Comparison of ENCODE assay signal across 27 mouse cellular contexts in the genomic region with DNA sequence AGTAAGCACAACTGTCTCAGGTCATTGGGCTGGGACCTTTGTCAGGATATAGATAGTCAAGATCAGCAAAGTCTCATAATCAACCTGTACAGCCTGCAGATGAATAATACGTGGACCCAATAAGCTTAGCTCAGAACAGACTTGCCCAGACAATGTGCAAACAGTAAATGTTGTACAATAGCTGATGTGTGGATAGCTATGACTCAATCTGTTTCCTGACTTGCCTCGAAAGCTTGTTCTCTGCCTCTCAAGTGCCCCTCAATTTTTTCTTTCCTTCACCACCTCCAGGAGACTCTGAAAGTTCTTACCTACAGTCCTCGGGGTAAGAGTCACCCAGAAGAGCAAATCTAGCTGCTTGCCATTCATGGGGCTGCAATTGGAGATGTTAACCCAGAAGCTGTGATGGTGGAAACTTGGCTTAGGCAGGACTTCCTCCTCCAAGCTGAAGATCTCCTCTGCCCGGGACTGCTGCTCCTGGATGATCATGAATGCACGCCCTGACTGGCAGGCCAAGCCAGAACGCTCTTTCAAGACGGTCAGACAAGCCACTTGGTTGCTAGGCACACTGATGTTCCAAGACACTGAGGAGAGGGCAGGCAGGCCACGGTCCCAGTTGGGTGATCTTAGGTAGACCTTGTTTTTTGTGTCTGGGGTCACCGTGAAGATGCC. TPM values are rescaled to one million over a fixed set of nuclear protein-coding genes. Genes with fewer than 3 reads are reported as not detected.
A peak's percentile ranks its signal among the peaks of the same experiment; 100 is the strongest.
DNase-seq lines count a peak whose midpoint lies in the region; ATAC-seq and TF ChIP-seq lines count a peak whose summit lies in the region.
"Had no signal": no experiment of that assay in that cellular context is flagged by ENCODE, and none has a peak within 500 bp of the region (broad histone marks: within the 10 kb centered on the region; RNA-seq: fewer than 3 reads in every experiment).

No protein-coding gene starts in this region.

- TF ChIP-seq CTCF in bone marrow, adult 2 months (IDR thresholded peaks at IDR 0.05; ENCODE audit: control insufficient read depth, insufficient read depth, low read length): no peak
- no peak for TF ChIP-seq CTCF in stomach, postnatal 0 days (IDR thresholded peaks at IDR 0.05; ENCODE audit: low read depth)

- 49% methylated on average over 9 of the region's 9 CpGs for WGBS in bone marrow, adult 2 months
- 69% methylated on average over 9 of the region's 9 CpGs for WGBS in stomach, postnatal 0 days

- no peak overlapping the region for H3K9ac ChIP-seq in stomach, postnatal 0 days (ENCODE audit: low read length)
- H3K9ac ChIP-seq: forebrain, postnatal 0 days; heart, embryonic 12.5 days; heart, embryonic 15.5 days; hindbrain, embryonic 13.5 days; intestine, embryonic 15.5 days had no signal

- H3K36me3 ChIP-seq in stomach, postnatal 0 days (ENCODE audit: control insufficient read depth, insufficient read depth, low read length): no peaks in the 10 kb centered on the region; the same call in none of the 2 replicates
- H3K36me3 ChIP-seq: heart, embryonic 12.5 days; heart, embryonic 15.5 days; hindbrain, embryonic 10.5 days; hindbrain, embryonic 13.5 days; intestine, embryonic 15.5 days had no signal

- H3K4me1 ChIP-seq in bone marrow, adult 2 months (ENCODE audit: control insufficient read depth, insufficient read depth, low read length): peaks cover 7% of the 10 kb centered on the region
- no peaks in the 10 kb centered on the region for H3K4me1 ChIP-seq in stomach, postnatal 0 days (replicated peaks; ENCODE audit: control insufficient read depth, insufficient read depth)
- H3K4me1 ChIP-seq: heart, embryonic 12.5 days; heart, embryonic 15.5 days; hindbrain, embryonic 10.5 days; intestine, embryonic 15.5 days had no signal

- TF ChIP-seq EP300 in stomach, postnatal 0 days (optimal IDR thresholded peaks at IDR 0.05): no peak

- H3K4me2 ChIP-seq in stomach, postnatal 0 days (replicated peaks; ENCODE audit: low read depth): no peak overlapping the region
- H3K4me2 ChIP-seq: heart, embryonic 12.5 days; heart, embryonic 15.5 days; hindbrain, embryonic 13.5 days; intestine, embryonic 15.5 days had no signal

- DNase-seq in 416B (ENCODE audit: low read depth): peak; percentile 54
- no peak for DNase-seq in stomach, postnatal 0 days (ENCODE audit: low spot score)
- DNase-seq in retina, postnatal 1 day: no peak
- no peak for DNase-seq in adrenal gland, adult 18-20 months (ENCODE audit: low spot score in 2 of 2)
- DNase-seq: adrenal gland, adult 8-10 months; adrenal gland, postnatal 25 days; cerebellum, adult 18-20 months; cerebellum, adult 9-10 months; cerebellum, postnatal 14 days; forebrain, postnatal 0 days; gastrocnemius, adult 2 months; gastrocnemius, postnatal 14 days; heart, postnatal 10 days; heart, postnatal 36 days had no signal

- no peak for TF ChIP-seq POLR2A in bone marrow, adult 2 months (IDR thresholded peaks at IDR 0.05; ENCODE audit: borderline replicate concordance, control insufficient read depth, low read depth, low read length)

- 0 out of 2 replicates have a peak overlapping the region, but pooled peaks have one; percentile 3 for H3K27ac ChIP-seq in bone marrow, adult 2 months (ENCODE audit: control insufficient read depth, insufficient read depth, low read depth, low read length, poor library complexity)
- H3K27ac ChIP-seq in stomach, postnatal 0 days (replicated peaks): 0 out of 2 replicates have a peak overlapping the region, but pooled peaks have one; percentile 8
- H3K27ac ChIP-seq: gastrocnemius, adult 2 months; heart, embryonic 15.5 days; hindbrain, embryonic 10.5 days; hindbrain, embryonic 13.5 days; intestine, embryonic 15.5 days had no signal

- H3K27me3 ChIP-seq in stomach, postnatal 0 days (ENCODE audit: control insufficient read depth, insufficient read depth, low read length): no peaks in the 10 kb centered on the region
- H3K27me3 ChIP-seq: heart, embryonic 15.5 days; hindbrain, embryonic 13.5 days; intestine, embryonic 15.5 days had no signal

- no peak overlapping the region for H3K4me3 ChIP-seq in bone marrow, adult 2 months (replicated peaks; ENCODE audit: control insufficient read depth, low read depth, low read length)
- H3K4me3 ChIP-seq in stomach, postnatal 0 days (ENCODE audit: low read depth, low read length): no peak overlapping the region
- H3K4me3 ChIP-seq: gastrocnemius, adult 2 months; heart, embryonic 12.5 days; heart, embryonic 15.5 days; hindbrain, embryonic 10.5 days; hindbrain, embryonic 13.5 days; intestine, embryonic 15.5 days had no signal

- ATAC-seq in megakaryocyte, adult 5-6 weeks (ENCODE audit: poor library complexity, severe bottlenecking): peak; percentile 66
- ATAC-seq in stomach, postnatal 0 days (ENCODE audit: low FRiP score, low TSS enrichment): peak; percentile 66; the same call in 1 of the 2 replicates
- ATAC-seq: forebrain, embryonic 14.5 days; forebrain, postnatal 0 days; hindbrain, embryonic 16.5 days; intestine, embryonic 15.5 days had no signal

- no peaks in the 10 kb centered on the region for H3K9me3 ChIP-seq in stomach, postnatal 0 days (ENCODE audit: control insufficient read depth, low read length)
- H3K9me3 ChIP-seq: heart, embryonic 12.5 days; heart, embryonic 15.5 days; hindbrain, embryonic 10.5 days; hindbrain, embryonic 13.5 days; intestine, embryonic 15.5 days had no signal

RNA-seq across cellular contexts. Expression of gene Clec3b, which starts 26.8 kb away (rescaled TPM):
- polyA plus RNA-seq in bone marrow, adult 2 months (2011; ENCODE audit: insufficient read depth, insufficient read length, low replicate concordance, missing spikeins): 2.0 and 3.1 TPM in 2 replicates
- not detected in 2 replicates for total RNA-seq in megakaryocyte, adult 5-6 weeks (2015)
- total RNA-seq in megakaryocyte, adult 5-6 weeks (2017): not detected in 2 replicates
- polyA plus RNA-seq in stomach, postnatal 0 days (2015; fragmentation: Nextera tagmentation; extraction: Ambion mirVana): 13.9 and 17.1 TPM in 2 replicates
- 10 to 100 TPM; 21.6 to 53.1 TPM for total RNA-seq in adrenal gland, adult 18-20 months (2021)
- total RNA-seq: ES-E14 had no signal
- polyA plus RNA-seq: embryonic facial prominence, embryonic 11.5 days; forebrain, embryonic 11.5 days; heart, embryonic 12.5 days; hindbrain, embryonic 10.5 days; intestine, embryonic 15.5 days had no signal

RNA-seq across cellular contexts. Expression of gene Cdcp1, which starts 38.3 kb away (rescaled TPM):
- not detected in 2 replicates for polyA plus RNA-seq in bone marrow, adult 2 months (2011; ENCODE audit: insufficient read depth, insufficient read length, low replicate concordance, missing spikeins)
- not detected in 2 replicates for total RNA-seq in megakaryocyte, adult 5-6 weeks (2015)
- not detected in 2 replicates for total RNA-seq in megakaryocyte, adult 5-6 weeks (2017)
- polyA plus RNA-seq in stomach, postnatal 0 days (2015; fragmentation: Nextera tagmentation; extraction: Ambion mirVana): 7.4 and 7.9 TPM in 2 replicates
- under 1 TPM in 1 of 2 experiments, not detected in 1; 0.07 TPM for total RNA-seq in adrenal gland, adult 18-20 months (2021)
- total RNA-seq: gastrocnemius, adult 2 months; gastrocnemius, postnatal 14 days; gastrocnemius, postnatal 4 days had no signal

Comparison
In these comparisons a context has a peak if more than half of its experiments do, and no peak if none do; other contexts are left out.
1. RNA of gene Clec3b, which starts 26.8 kb away (total RNA-seq): 21.6 to 53.1 TPM in adrenal gland, adult 18-20 months; not detected in megakaryocyte, adult 5-6 weeks; every median in the first group is over 10 times any median in the second.